Mouse (Mus musculus) common myeloid progenitor, adult 5-6 weeks (primary cell): ENCODE measurements around the gene C4bp. TPM values are rescaled to one million over a fixed set of nuclear protein-coding genes. Genes with fewer than 3 reads are reported as not detected.
"Not testable (repeated sequence)": the region's sequence is repeated elsewhere in the genome, so short reads cannot be mapped to it uniquely, and the experiment has no call there.

Experiments used
- ATAC-seq: replicated peaks from 2 replicates; pipeline ENCODE4 v1.8.0; 2016; ENCODE audit warnings: low read depth, mild to moderate bottlenecking, moderate TSS enrichment, inconsistent platforms; ENCODE audit not compliant: poor library complexity, severe bottlenecking
- total RNA-seq: library from RNA; stranded (forward); fragments of 200-1000, 187-1606 nt; gene quantifications from 2 replicates; pipeline ENCODE4 v1.2.3, GENCODE M21; 2017

The C4bp gene
- total RNA-seq, result not detected in 2 replicates

- ATAC-seq, result no peak
Observed at GRCm38 (mm10) chr1:130661454-130661853, at the start of gene C4bp. Gene C4bp (minus strand): TSS chr1:130661632.

- no peak for ATAC-seq
Observed at GRCm38 (mm10) chr1:130710283-130711080, 49.0 kb upstream of the C4bp start.

DNA sequence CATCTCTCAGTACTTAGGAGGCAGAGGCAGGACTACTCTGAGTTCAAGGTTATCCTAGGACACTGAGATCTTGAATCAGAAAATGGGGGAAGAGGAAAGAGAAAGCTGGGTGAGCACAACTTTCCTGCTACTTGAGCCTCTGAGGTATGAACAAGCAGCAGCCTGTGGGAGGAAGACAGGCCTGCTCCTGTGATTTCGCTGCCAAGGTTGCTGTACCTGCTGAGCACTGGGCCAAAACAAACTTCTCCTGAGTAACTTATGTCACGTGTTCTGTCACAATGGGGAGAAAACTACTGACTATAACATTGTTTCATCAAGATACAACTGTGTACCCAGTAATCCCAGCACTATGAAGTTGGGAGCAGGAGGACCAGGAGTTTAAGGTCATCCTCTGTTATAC lies 42.2 kb upstream of the C4bp start:
- no peak for ATAC-seq

DNA sequence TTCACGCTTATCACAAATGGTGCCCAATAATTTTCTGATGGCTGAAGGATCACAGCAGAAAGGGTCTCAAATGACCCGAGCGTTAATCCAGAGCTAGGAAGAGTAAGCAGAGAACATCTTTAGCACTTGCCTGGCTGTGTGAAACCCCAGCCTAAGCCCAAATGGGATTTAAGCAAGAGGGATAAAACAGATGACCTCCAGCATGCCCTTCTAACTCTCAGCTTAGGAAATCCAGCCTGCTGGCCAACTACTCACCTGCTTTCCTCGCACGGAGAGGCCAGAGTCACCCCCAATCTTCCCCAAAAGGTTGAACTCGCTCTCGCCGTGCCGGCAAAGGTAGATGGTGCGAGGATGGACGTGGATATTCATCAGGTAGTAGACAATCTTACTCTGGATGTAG lies 40.5 kb upstream of the C4bp start:
- no peak for ATAC-seq

DNA sequence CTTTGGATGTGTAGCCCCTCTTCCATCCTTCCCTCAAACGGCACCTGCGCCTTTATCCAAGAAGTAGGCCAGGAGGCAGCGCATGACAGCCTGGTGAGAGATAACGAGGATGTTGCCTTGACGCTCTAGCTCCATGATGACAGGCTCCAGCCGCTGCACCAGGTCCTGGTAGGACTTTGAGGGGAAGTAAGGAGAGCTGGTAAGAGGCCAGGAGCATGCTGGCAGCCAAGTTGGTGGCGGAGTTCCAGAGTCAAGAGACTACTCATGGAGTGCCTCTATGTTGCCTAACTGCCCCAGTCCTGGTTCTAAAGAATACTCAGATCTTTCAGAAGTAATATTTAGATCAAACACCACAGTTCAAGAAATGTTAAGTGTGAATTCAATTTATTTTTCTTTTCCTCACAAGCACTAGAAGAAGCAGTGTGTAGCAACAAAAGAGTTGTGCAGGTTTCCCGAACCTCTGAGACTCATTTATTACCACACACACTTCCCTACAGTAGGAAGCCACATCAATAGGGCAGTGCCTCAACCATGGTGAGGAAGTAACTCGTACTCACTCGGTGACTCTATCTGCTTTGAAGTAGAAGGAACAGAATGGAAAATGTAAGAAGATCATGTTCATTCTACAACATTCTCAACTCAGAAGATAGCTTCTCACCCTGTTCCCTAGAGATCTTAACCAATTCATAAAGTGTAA lies 38.7 kb upstream of the C4bp start:
- no peak for ATAC-seq

GRCm38 (mm10) chr1:130698601-130699000 lies 37.2 kb upstream of the C4bp start:
- ATAC-seq, result no peak

DNA sequence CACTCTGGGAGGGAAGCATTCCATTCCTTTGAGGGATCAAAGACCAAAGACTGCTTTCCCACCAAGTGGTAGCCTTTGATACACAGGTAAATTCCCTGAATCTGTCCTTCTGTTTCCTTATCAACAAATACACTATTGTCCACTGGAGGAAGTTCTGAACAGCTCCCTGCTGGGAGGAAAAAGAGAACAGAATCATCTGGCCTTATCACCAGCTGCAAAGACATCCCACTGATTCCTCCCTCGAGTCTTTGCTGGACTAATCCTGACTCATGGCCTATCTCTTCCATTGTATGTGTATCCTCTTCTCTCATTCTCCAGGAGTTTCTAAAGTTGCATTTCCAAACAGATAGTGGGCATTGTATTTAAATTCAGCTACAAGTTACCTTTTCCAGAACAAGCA lies 22.5 kb upstream of the C4bp start:
- ATAC-seq, result no peak

- ATAC-seq, result no peak
Observed at GRCm38 (mm10) chr1:130681656-130682413, 20.4 kb upstream of the C4bp start.

GRCm38 (mm10) chr1:130681075-130681474 lies 19.6 kb upstream of the C4bp start:
- ATAC-seq, result no peak

- ATAC-seq, result no peak
Observed at GRCm38 (mm10) chr1:130678551-130678950, 17.1 kb upstream of the C4bp start.

GRCm38 (mm10) chr1:130663576-130663975 lies 2.1 kb upstream of the C4bp start:
- not testable (repeated sequence) for ATAC-seq

GRCm38 (mm10) chr1:130659641-130660040 lies 1.8 kb downstream of the C4bp start:
- not testable (repeated sequence) for ATAC-seq

- no peak for ATAC-seq
Observed at GRCm38 (mm10) chr1:130644103-130644502, 17.3 kb downstream of the C4bp start.

GRCm38 (mm10) chr1:130640967-130641366 lies 20.5 kb downstream of the C4bp start:
- no peak for ATAC-seq

- peak; percentile 97 for ATAC-seq
Observed at GRCm38 (mm10) chr1:130633761-130634410, 27.5 kb downstream of the C4bp start.

DNA sequence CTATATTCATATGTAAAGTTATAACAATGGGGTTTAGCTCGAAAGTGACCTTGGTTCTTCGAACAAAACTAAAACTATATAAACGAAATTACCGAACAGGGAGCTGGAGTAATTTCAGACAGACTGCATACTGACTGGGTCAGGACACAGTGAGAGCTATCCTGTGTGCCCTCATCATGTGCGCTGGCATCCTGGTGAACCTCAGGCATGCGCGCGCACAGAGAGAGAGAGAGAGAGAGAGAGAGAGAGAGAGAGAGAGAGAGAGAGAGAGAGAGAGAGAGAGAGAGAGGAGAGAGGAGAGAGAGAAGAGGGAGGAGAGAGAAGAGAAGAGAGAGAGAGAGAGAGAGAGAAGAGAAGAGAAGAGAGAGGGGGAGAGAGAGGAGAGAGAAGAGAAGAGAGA lies 28.1 kb downstream of the C4bp start:
- ATAC-seq, result no peak

- no peak for ATAC-seq
Observed at GRCm38 (mm10) chr1:130629521-130629920, 31.9 kb downstream of the C4bp start, which contains the start of gene Zp3r. Gene Zp3r (minus strand): TSS chr1:130629621.

- ATAC-seq, result no peak
Observed at GRCm38 (mm10) chr1:130596291-130596690, 65.1 kb downstream of the C4bp start.

DNA sequence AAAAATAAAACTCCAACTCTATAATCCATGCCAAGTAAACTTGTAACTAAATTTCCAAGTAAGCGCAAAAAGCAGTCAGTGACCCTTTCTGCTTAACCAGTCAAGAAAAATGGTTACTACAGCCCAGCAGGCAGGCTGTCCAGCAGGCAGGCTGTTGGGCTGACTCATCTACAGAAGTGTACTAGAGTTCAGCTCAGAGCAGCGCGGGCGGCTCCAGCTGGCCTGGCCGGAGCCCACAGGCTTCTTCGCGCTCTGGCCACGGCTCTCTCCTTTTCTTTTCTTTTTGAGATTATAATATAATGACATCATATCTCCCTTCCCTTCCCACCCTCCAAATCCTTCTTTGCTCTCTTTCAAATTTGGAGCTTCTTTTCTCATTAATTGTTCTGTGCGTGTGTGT lies 72.8 kb downstream of the C4bp start:
- ATAC-seq, result no peak
